Comparison of ENCODE assay signal across 19 mouse cellular contexts in the genomic region with DNA sequence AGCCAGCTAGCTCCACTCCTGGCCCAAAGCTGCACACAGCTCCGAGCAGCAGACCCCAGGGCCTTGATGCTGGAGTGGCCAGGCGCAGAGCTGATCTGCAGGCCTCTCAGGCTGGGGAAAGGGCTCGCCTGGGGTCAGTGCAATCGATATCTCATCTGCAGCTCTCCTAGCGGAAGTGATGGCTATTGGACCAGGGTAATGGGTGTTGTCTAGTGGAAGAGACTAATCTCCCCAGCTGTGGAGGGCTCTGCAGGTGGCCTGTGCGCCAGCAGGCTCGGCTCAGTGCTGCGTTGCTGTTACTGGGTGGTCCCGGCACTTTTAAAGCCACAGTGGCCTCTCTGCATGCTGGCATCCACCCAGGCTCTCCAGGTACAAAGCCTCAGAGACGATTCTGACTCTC. TPM values are rescaled to one million over a fixed set of nuclear protein-coding genes. Genes with fewer than 3 reads are reported as not detected.
DNase-seq lines count a peak whose midpoint lies in the region; ATAC-seq and TF ChIP-seq lines count a peak whose summit lies in the region.
"Had no signal": no experiment of that assay in that cellular context is flagged by ENCODE, and none has a peak within 500 bp of the region (broad histone marks: within the 10 kb centered on the region; RNA-seq: fewer than 3 reads in every experiment).

No protein-coding gene starts in this region.

- no peak overlapping the region for H3K27ac ChIP-seq in kidney, embryonic 14.5 days (ENCODE audit: low read depth, low read length)
- no peak overlapping the region for H3K27ac ChIP-seq in midbrain, embryonic 13.5 days
- no peak overlapping the region for H3K27ac ChIP-seq in midbrain, postnatal 0 days (ENCODE audit: low read depth, low read length)
- no peak overlapping the region for H3K27ac ChIP-seq in embryonic facial prominence, embryonic 14.5 days (replicated peaks; ENCODE audit: low read depth, low read length)
- H3K27ac ChIP-seq: heart, embryonic 15.5 days; limb, embryonic 13.5 days had no signal

- DNase-seq in kidney, postnatal 14 days: no peak
- no peak for DNase-seq in midbrain, postnatal 0 days (ENCODE audit: low spot score)
- peak; percentile 23 for DNase-seq in embryonic facial prominence, embryonic 14.5 days (ENCODE audit: low spot score)
- DNase-seq in ovary, postnatal 10 days (ENCODE audit: low spot score): no peak
- no peak for DNase-seq in ovary, postnatal 36 days (ENCODE audit: low spot score)
- DNase-seq: cerebellum, adult 9-10 months; gastrocnemius, postnatal 36 days; kidney, adult 2 months; kidney, postnatal 4 days; lung, adult 18-20 months; lung, postnatal 14 days; right cerebral cortex, postnatal 4 days; thymus, postnatal 25 days had no signal

- 21% methylated on average over 10 of the region's 10 CpGs for WGBS in kidney, embryonic 14.5 days
- WGBS in midbrain, embryonic 13.5 days: 23% methylated on average over 10 of the region's 10 CpGs
- WGBS in midbrain, postnatal 0 days: 25% methylated on average over 10 of the region's 10 CpGs
- 31% methylated on average over 5 of the region's 10 CpGs for WGBS in embryonic facial prominence, embryonic 14.5 days

- 0 out of 2 replicates have a peak, but pooled peaks cover 4% of the 10 kb centered on the region for H3K4me1 ChIP-seq in kidney, embryonic 14.5 days (ENCODE audit: control insufficient read depth, insufficient read depth, low read length)
- peaks cover 10% of the 10 kb centered on the region for H3K4me1 ChIP-seq in midbrain, embryonic 13.5 days (replicated peaks)
- no peaks in the 10 kb centered on the region for H3K4me1 ChIP-seq in midbrain, postnatal 0 days (ENCODE audit: insufficient read depth, low read length)
- H3K4me1 ChIP-seq in embryonic facial prominence, embryonic 14.5 days (ENCODE audit: control insufficient read depth, insufficient read depth, low read length): no peaks in the 10 kb centered on the region
- H3K4me1 ChIP-seq: heart, embryonic 15.5 days had no signal

- no peak overlapping the region for H3K9ac ChIP-seq in kidney, embryonic 14.5 days (ENCODE audit: low read depth, low read length)
- no peak overlapping the region; the same call in 1 of the 2 replicates for H3K9ac ChIP-seq in midbrain, embryonic 13.5 days (replicated peaks)
- no peak overlapping the region for H3K9ac ChIP-seq in midbrain, postnatal 0 days (replicated peaks; ENCODE audit: low read length, poor library complexity, severe bottlenecking)
- H3K9ac ChIP-seq in embryonic facial prominence, embryonic 14.5 days (ENCODE audit: low read depth, low read length): no peak overlapping the region
- H3K9ac ChIP-seq: heart, embryonic 15.5 days; limb, embryonic 13.5 days had no signal

- H3K9me3 ChIP-seq in kidney, embryonic 14.5 days (ENCODE audit: control insufficient read depth, low read length): no peaks in the 10 kb centered on the region
- no peaks in the 10 kb centered on the region for H3K9me3 ChIP-seq in midbrain, embryonic 13.5 days
- no peaks in the 10 kb centered on the region for H3K9me3 ChIP-seq in midbrain, postnatal 0 days (ENCODE audit: low read length)
- H3K9me3 ChIP-seq in embryonic facial prominence, embryonic 14.5 days (ENCODE audit: control insufficient read depth, low read length): no peaks in the 10 kb centered on the region
- H3K9me3 ChIP-seq: heart, embryonic 15.5 days; limb, embryonic 13.5 days had no signal

- no peaks in the 10 kb centered on the region for H3K27me3 ChIP-seq in kidney, embryonic 14.5 days (ENCODE audit: control insufficient read depth, insufficient read depth, low read length)
- peaks cover 51% of the 10 kb centered on the region for H3K27me3 ChIP-seq in midbrain, embryonic 13.5 days
- H3K27me3 ChIP-seq in midbrain, postnatal 0 days (ENCODE audit: insufficient read depth, low read length): no peaks in the 10 kb centered on the region
- no peaks in the 10 kb centered on the region for H3K27me3 ChIP-seq in embryonic facial prominence, embryonic 14.5 days (replicated peaks; ENCODE audit: control insufficient read depth, insufficient read depth, low read length)
- H3K27me3 ChIP-seq: limb, embryonic 13.5 days had no signal

- no peak overlapping the region for H3K4me3 ChIP-seq in kidney, embryonic 14.5 days (ENCODE audit: low read length)
- no peak overlapping the region for H3K4me3 ChIP-seq in midbrain, embryonic 13.5 days (replicated peaks)
- no peak overlapping the region for H3K4me3 ChIP-seq in midbrain, postnatal 0 days (ENCODE audit: low read depth, low read length)
- H3K4me3 ChIP-seq in embryonic facial prominence, embryonic 14.5 days (ENCODE audit: low read depth, low read length): no peak overlapping the region
- H3K4me3 ChIP-seq: heart, embryonic 15.5 days; limb, embryonic 13.5 days had no signal

- TF ChIP-seq CTCF in midbrain, postnatal 0 days (IDR thresholded peaks at IDR 0.05): no peak

- no peak overlapping the region for H3K4me2 ChIP-seq in kidney, embryonic 14.5 days (replicated peaks; ENCODE audit: low read depth, low read length)
- no peak overlapping the region for H3K4me2 ChIP-seq in midbrain, embryonic 13.5 days (replicated peaks)
- H3K4me2 ChIP-seq in midbrain, postnatal 0 days (ENCODE audit: low read depth, low read length, poor library complexity, severe bottlenecking): no peak overlapping the region
- H3K4me2 ChIP-seq in embryonic facial prominence, embryonic 14.5 days (ENCODE audit: low read depth, low read length): no peak overlapping the region
- H3K4me2 ChIP-seq: heart, embryonic 15.5 days; limb, embryonic 13.5 days had no signal

- H3K36me3 ChIP-seq in kidney, embryonic 14.5 days (ENCODE audit: control insufficient read depth, insufficient read depth, low read length): no peaks in the 10 kb centered on the region
- H3K36me3 ChIP-seq in midbrain, embryonic 13.5 days: no peaks in the 10 kb centered on the region
- no peaks in the 10 kb centered on the region for H3K36me3 ChIP-seq in midbrain, postnatal 0 days (ENCODE audit: insufficient read depth, low read length)
- no peaks in the 10 kb centered on the region for H3K36me3 ChIP-seq in embryonic facial prominence, embryonic 14.5 days (ENCODE audit: control insufficient read depth, insufficient read depth, low read length)
- H3K36me3 ChIP-seq: heart, embryonic 15.5 days; limb, embryonic 13.5 days had no signal

- peak; percentile 76; the same call in 1 of the 2 replicates for ATAC-seq in kidney, embryonic 14.5 days (ENCODE audit: low FRiP score, low TSS enrichment)
- 0 out of 2 replicates have a peak, but pooled peaks have one; percentile 17 for ATAC-seq in midbrain, embryonic 13.5 days
- no peak for ATAC-seq in midbrain, postnatal 0 days (ENCODE audit: low FRiP score)
- ATAC-seq in embryonic facial prominence, embryonic 14.5 days (ENCODE audit: low read depth): peak; percentile 50; the same call in 1 of the 2 replicates
- ATAC-seq: forebrain, embryonic 16.5 days; inflammation-experienced regulatory T-cells, adult 6 months had no signal

RNA-seq across cellular contexts. Expression of a gene that starts 46.7 kb away (rescaled TPM):
- 81.5 and 102 TPM in 2 replicates for polyA plus RNA-seq in kidney, embryonic 14.5 days (2014; fragmentation: Nextera tagmentation; extraction: Ambion mirVana)
- polyA plus RNA-seq in midbrain, embryonic 13.5 days (2015; fragmentation: Nextera tagmentation; extraction: Ambion mirVana): 61.5 and 65.3 TPM in 2 replicates
- total RNA-seq in midbrain, postnatal 0 days (2014; rRNA removed): 25.3 and 37.0 TPM in 2 replicates
- 42.0 and 43.0 TPM in 2 replicates for polyA plus RNA-seq in midbrain, postnatal 0 days (2015; fragmentation: Nextera tagmentation; extraction: Ambion mirVana)
- 72.9 and 82.7 TPM in 2 replicates for polyA plus RNA-seq in embryonic facial prominence, embryonic 14.5 days (2014; fragmentation: Nextera tagmentation; extraction: Ambion mirVana)

RNA-seq across cellular contexts. Expression of a gene that starts 55.8 kb away (rescaled TPM):
- polyA plus RNA-seq in kidney, embryonic 14.5 days (2014; fragmentation: Nextera tagmentation; extraction: Ambion mirVana): 13.8 and 20.3 TPM in 2 replicates
- 10.5 and 12.1 TPM in 2 replicates for polyA plus RNA-seq in midbrain, embryonic 13.5 days (2015; fragmentation: Nextera tagmentation; extraction: Ambion mirVana)
- 17.4 and 24.9 TPM in 2 replicates for total RNA-seq in midbrain, postnatal 0 days (2014; rRNA removed)
- 26.4 and 30.3 TPM in 2 replicates for polyA plus RNA-seq in midbrain, postnatal 0 days (2015; fragmentation: Nextera tagmentation; extraction: Ambion mirVana)
- 24.1 and 25.4 TPM in 2 replicates for polyA plus RNA-seq in embryonic facial prominence, embryonic 14.5 days (2014; fragmentation: Nextera tagmentation; extraction: Ambion mirVana)
